Mouse (Mus musculus) heart, postnatal 4 days (tissue): ENCODE results near the gene Zbtb7b. TPM values are rescaled to one million over a fixed set of nuclear protein-coding genes. Genes with fewer than 3 reads are reported as not detected.

ENCODE experiments used
- DNase-seq: peaks from one replicate; pipeline ENCODE4 v3.0.0; 2021
- total RNA-seq, 2 experiments: library from RNA; stranded (reverse); gene quantifications; 2 replicates each; pipeline ENCODE4 v1.2.3; 2021

The Zbtb7b gene
- total RNA-seq, 2 experiments from 2014 or later, result 13.8 to 15.1 TPM

DNA sequence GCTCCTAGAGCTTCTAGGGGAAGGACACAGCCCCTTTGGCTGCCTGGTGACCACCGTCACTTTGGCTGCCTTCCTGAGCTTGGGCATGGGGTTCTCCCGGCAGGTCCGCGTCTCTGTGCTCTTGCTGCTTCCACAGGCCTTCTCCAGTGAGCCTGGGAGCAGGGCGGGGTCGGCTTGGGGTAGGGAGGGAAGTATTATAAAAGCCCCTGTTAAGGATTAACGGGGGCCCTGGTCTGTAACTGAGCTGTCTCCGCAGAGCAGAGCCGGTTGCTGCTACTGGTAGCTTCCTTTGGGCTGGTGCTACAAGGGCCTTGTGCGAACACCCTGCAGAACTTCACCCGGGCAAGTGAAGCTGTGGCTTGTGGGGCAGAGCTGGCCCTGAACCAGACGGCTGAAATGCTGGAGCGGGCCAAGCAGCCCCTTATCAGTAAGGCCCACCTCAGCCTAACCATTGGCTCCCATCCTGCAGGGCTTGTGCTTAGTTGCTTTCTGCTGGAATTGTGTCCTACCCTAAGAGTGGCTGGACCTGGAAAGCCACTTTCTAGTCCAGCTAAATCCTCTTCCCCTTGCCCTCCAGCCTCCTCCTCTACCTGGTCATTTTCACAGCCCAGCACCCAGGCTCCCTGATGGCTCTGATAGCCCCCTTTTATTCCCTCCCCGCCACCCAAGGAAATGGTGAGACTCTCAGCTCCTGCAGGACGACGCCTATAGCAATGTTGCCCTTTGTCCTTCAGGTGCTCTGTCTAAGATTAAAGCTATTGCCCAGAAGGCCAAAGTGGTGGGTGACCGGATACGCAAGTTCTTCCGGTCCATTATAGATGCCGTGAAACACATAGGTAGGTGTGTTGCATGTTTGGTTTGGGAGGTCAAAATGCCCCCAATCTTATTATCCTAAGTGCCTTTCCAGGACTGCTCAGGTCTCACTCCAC lies 28.8 kb downstream of the Zbtb7b start:
- DNase-seq, result peak; percentile 55

DNA sequence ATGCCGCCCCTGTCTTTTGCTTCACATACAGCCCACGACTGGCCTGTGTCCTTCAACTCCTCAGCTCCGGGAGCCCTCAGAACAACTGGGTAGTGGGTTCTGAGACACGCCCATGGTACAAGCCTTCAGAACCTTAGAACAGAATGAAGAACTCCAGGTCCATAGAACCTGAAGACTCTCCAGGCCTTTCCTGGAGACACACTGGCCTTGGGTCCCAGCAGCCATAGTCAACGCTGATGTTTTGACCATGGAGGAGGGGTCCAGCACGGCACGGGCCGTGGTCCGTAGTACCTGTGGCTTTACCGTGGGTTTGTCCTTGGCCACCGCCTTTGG lies 29.5 kb downstream of the Zbtb7b start, which contains the start of gene Dcst1:
Dcst1 (minus strand) TSS at position 101 of the 333 bp plus-strand sequence.
- no peak for DNase-seq

DNA sequence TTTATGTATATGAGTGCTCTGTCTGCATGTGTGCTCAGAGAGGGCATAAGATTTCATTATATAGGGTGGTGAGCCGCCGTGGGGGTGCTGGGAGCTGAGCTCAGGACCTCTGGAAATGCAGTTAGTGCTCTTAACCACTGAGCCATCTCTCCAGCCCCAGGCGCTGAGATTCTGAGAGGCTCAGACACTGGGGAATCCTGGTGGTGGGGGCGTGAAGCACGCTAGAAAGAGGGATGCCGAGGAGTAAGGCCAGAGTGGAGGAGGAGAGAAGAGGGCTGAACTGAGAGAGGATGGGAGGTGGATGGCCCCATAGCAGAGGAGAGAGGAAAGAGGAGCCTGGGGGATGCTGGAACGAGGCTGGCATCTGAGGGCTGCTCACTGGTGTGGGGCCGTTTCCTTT lies 29.9 kb downstream of the Zbtb7b start:
- DNase-seq, result no peak

DNA sequence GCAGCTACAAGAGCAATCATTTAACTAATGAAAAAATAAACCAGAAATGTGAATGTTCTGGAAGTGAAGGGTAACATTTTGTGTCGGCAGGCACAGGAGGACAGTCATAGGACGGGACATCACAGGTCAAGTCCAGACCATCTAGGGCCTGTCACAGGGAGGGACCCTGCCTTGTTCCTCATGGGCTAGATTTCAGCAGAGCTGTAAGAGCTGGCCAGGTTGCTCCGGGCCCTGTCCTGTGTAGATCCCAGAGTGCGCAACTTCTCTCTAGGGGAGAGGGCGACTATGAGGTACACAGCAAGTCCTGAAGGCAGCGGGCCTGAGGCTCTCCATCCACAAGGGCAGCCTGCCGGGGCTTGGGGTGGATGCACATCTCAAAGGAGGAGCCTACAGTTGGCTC lies 32.9 kb downstream of the Zbtb7b start, which contains the start of gene Dcst2:
Dcst2 (plus strand) TSS at position 301 of the 400 bp plus-strand sequence.
- DNase-seq, result no peak

DNA sequence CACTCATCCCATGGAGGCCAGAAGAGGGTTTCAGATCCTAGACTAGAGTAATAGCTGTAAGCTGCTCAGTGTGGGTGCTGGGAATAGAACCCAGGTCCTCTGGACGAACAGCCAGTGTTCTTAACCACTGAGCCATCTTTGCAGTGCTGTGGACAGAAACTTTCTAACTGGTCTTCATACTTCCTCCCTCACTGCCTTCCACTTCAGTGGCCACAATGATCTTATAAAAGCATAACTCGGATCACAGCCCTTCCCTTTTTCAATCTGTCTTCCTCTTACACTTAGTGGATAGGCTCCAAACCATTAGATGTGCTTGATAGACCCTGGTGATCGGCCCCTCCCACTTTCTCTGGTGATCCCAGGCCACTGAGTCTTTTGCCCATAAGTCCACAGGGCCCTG lies 34.3 kb downstream of the Zbtb7b start:
- DNase-seq, result no peak

DNA sequence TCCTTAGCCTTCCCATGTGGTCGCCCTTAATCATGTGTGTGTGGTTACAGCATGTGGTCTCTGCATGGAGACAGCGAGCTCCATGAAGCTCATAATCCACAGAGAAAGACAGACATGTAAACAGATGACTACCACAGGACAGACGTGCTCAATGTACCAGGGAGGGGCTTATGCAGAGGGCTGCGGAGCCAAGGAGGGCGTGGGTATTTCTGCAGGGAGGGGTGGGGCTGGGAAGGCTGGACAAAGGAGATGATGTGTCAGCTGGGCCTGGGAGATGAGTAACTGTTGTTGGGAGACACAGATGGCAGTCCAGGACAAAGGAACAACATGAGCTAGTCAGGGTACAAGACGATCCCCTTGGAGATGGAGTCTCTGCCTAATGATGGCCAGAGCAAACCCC lies 34.9 kb downstream of the Zbtb7b start:
- peak; percentile 5 for DNase-seq

DNA sequence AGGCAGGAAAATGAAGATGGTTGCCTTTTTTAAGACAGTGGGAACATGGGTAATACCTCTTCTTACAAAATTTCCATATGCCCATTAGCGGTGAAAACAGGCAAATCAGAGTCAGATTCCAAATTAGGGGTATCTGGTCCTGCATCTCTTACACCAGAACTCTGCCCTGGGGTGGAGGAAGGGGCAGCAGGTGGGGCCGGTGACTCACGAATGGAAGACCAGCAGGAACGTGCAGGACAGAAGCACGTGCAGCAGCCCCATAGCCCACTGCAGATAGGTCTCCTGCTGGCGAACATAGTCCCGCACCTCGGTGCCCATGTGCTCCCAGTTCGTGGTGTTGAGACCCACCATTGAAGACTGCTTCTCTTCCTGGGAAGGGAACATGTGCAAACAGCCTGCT lies 38.5 kb downstream of the Zbtb7b start:
- no peak for DNase-seq

DNA sequence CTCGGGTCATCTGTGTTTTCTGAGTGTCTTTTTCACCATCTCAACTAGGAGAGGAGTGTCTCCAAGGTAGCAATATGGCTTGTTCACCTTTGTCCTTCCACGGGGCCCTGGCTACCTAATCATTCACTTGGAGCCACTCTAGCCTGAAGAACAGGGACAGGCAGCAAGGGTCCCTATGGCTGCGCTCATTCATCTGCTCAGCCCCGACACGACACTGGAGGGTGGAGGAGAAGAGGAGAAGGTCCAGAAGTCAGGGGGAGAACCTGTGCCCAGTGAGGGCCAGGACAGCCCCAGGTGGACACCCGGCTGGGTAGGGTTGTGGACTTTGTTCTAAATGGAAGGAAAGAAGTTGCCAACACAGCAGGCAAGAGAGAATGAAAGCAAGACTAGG lies 39.1 kb downstream of the Zbtb7b start:
- no peak for DNase-seq

DNA sequence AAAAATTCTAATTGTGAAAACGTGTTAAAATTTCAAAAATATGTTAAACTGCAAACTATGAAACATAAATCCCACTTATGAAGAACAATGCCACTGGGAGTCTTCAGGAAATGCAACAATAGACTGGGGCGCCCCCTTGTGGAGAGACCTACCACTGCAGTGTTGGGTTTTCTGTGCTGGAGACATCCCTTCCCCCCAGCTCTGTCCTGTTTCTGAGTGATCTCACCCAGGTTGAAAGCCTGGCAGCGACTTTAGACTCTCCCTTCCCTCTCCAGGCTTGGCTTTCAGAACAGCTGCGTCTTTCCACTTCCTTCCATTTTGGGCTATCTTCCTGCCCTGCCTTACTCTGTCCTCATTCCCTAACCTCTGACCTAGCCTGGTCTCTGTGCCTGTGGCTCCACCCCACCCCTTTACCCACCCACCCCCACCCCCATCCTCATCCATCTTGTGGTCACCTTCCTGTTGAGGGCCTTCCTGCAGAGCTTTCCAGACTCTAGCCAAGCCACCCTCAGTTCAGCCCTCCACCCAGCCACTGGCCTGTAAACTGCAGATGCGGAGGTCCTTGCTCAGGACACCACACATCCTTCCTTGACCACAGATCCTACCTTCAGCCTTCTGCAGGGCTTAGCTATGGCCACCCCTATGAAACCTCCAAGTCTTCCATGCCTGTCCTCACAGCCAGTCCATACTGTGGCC lies 39.6 kb downstream of the Zbtb7b start:
- DNase-seq, result peak; percentile 94

DNA sequence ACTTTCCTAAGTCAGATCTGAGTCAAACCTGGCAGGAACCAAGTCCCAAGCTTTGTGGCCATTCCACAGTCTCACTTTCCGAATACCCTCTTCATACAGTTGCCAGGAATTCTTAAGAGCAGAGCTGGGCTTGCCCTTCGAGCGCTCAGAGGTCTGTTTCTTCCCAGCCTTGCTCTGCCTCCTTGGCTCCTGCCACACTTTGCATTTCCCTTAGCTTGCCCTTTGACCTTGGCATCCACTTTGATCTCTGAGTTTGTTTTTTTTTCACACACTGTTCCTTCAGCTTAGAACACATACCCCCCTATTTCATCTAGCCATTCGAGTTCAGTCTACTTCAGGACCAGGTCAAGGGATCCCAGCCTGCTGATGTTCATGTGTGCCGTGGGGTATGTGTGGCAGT lies 43.3 kb downstream of the Zbtb7b start:
- DNase-seq, result no peak

DNA sequence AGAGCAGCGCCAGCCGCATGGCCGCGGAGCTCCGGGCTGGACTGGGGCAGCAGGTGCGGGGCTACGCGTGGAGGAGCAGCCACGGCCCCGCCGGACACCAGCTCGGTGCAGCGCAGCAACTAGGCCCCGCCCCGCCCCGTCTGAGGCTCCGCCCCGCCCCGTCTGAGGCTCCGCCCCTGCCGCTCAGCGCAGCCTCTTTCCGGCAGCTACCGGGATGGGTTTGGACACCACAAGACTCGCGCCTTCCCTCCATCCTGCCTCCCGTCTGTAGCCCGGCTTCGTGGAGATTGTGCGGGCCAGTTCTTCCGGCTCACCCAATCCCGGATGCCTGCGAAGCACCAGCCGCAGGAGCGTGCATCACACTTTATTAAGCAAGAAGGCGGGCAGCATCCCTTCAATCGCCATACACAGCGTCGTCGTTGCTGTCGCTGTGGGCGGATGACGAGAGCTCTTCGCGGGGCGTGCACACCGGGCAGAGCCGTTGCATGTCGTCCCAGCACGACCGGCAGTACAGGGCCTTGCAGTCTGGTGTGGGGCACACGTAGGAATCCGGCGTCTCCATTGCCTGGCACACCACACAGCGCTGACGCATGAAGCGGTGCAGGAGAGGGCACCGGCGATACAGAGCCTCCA lies 44.6 kb downstream of the Zbtb7b start, which contains the start of gene Adam15:
Adam15 (minus strand) TSS at position 128 of the 633 bp plus-strand sequence.
- DNase-seq, result peak; percentile 94

DNA sequence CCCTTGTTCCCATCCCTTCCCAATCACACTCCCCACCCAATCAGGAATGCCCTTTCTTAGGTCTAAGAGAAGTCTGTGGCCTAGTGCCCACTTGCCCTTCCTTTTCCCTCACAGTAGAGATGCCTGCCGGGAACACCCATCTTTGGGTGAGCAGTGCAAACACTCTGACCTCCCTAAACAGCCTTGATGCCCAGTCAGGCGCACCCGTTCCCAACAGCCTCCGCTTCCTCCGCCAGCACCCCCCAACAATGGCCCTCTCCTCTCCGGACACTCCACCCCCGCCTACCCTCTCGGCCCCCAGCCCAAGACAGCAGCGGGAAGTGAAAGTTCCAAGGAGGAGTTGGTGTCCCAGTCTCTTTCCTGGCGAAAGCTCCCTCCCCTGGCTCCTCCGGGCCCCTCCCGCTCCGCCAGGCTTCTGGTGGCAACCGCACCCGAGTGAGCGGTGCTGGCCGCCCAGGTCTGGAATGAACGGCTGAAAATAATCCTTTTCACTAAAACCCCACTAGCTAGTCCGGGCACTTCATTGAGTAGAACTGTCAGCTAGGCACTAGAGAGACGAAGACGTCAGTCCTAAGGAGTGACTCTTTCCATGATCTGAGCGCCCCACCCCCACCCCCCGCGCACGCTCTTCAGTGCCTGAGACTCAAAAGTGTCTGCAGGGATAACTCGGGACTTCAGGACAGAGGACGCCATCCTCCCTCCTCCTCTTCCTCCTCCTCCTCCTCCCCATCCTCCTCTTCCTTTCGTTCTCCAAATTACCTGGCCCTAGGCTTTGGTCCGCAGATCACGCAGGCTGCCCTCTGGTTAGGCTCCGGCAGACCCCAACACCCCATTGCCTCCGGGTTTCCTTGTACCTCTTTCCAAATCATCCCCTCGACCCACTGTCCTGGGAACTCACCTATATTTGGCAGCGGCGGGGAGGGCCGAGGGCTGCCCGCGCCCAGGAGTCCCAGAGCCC lies 45.4 kb downstream of the Zbtb7b start:
- peak; percentile 68 for DNase-seq

DNA sequence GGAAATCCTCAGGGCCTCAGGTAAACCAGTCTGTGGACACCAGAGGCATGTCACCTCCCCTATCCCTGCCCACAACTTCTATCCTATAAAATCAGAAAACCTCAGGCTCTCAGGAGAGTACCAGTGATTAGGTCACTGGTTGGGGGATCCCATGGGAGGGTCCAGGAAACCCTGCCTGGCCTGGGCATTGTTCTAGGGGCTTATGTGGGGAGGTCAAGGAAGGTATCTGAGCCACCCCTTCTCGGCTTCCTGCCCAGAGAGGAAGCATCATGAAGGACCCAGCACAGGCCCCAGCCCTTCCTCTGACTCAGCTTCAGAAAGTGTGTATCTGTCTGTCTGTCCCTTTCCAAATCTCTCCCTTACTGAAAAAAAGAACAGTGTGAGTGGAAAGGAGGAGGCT lies 46.7 kb downstream of the Zbtb7b start:
- peak; percentile 61 for DNase-seq

DNA sequence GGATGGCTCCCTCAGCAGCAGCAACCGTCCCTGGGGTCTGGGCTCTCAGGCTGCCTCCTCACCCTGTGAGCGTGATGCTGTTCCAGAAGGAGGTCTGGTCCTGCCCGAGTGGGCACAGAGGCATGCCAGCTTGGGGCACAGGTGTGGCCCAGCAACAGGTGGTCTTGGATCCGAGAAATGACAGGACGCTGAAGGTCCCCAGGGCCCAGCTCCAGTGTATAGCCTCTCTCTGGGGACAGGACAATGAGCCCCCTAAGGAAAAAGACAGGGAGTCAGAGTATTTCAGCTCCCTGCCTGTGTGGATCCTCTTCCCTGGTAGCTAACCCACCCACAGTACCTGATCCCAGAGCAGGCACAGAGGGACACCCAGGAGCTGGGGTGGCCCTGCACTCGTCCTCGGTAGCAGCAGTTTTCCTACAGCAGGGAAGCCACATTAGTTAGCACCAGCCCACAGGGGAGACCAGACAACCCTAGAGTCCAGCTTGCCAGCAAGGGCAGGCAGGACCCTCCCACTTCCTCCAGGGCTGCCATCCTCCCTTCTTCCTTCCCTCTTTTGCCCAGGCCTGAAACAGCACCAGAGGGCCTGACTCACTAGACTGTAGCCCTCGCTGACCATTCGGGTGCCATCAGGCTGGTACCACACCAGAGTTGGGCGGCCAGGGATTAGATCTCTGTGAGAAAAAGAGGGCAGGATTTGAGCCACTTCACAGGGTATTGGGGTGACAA lies 47.6 kb downstream of the Zbtb7b start:
- peak; percentile 19 for DNase-seq

DNA sequence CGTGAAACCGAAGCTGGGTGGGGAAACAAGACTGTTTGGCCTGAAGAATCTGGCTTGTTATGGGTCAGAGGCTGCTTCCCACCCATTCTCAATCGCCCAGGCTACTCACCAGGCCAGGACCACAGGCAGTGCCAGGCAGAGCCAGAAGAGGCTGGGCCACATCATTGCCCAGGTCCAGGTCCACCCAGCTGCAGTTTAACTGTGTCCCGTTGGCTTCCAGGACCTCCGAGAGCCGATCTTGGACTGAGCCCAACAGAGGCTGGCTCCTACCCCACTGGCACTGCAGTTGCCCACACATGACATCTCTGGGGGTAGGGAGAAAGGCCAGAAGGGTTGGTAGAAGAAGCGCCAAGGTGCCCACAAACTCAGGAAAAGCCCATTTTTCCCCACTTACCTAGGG lies 51.3 kb downstream of the Zbtb7b start:
- peak; percentile 15 for DNase-seq

DNA sequence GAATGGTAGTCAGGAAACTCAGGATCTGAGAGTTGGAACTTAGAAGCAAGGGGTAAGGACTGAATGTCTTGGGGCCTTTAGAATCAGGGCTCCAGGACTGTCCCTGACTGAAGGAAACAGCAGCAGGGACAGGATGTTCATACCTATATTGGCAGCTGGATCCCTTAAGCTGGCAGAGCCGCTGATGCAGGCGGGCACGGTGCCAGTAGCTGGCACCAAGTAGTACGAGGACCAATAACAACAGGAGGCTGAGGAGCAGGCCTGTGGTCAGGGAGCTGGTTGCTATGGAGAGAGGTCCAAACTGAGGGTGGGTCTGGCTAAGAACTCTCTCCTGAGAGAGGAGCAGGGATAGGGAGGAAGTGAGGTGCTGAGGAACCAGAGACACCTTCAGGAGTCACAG lies 52.8 kb downstream of the Zbtb7b start:
- DNase-seq, result no peak

DNA sequence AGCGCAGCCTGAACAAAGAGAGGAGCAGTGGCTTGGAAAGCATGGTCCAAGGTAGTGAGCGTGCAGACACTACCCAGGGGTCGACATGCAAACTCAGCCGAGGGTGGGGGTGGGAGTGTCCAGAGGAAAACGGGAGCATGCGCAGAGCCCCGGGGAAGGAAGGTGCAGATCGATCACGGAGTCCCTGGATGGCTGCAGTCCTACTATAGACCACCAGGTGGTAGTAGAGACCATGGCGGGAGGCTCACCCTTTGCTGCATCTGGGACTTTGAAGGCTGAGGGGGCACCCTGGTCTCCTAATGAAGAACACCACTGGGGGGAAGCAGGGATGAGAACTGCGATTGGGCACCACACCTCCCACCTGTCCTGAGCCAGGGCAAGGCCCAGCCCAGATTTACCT lies 54.1 kb downstream of the Zbtb7b start:
- DNase-seq, result peak; percentile 87

DNA sequence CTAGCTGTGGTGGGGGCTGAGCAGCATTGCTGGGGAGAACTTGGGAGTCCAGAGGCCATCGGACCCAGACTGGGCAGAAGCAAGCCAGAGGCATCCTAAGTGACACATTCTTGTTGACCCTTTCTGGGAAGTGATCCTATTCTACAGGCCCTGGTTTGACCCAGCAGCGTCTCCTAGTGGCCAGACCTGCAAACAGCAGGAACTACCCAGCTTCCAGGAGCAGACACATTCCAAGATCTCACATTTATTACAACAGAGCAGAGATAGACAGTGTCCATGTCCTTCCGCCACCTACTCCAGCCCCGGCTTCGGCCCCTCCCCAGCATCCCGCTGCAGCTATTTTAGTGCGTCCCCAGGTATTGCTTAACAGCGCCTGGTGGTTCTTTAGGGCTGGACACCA lies 55.2 kb downstream of the Zbtb7b start:
- peak; percentile 84 for DNase-seq

DNA sequence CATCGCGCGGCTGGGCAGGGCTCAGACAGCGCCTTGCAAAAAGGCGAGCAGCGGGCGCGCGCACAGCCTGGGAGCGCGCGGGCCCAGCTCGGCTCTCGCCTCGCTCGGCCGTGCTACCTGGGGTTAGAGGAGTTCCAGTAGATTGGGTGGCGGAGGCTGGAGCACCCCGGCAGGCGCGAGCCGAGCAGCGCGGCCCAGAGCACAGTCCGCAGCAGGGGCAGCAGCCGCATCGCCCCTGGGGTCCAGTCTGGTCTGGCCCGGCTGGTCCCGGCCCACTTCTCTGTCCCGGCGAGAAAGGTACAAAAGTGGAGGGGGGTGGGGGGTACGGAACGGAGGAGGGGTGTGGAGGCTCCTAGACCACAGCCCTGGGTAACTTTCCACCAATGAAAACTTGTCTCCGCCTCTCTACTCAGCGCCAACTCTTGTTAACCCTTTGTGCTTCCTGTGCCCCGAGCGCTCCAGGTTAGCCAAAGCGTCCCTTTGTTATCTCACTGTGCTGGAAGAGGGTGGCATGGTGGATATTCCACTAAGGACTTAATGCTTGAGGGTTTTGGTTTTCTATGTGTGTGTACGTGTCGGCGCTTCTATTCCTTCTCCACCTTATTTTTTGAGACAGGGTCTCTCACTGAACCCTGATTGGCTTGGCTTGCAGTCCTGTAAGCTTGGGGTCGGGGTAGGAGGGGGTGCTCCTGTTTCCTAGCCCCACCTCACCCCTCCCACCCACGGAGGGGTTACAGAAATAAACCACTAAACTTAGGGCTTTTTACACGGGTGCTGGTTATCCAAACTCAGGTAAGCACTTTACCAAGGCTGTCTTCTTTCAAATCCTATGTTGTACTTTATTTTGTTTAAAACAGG lies 56.6 kb downstream of the Zbtb7b start, which contains the start of gene Efna4:
Efna4 (minus strand) TSS at position 308 of the 858 bp plus-strand sequence.
- peak; percentile 61 for DNase-seq

DNA sequence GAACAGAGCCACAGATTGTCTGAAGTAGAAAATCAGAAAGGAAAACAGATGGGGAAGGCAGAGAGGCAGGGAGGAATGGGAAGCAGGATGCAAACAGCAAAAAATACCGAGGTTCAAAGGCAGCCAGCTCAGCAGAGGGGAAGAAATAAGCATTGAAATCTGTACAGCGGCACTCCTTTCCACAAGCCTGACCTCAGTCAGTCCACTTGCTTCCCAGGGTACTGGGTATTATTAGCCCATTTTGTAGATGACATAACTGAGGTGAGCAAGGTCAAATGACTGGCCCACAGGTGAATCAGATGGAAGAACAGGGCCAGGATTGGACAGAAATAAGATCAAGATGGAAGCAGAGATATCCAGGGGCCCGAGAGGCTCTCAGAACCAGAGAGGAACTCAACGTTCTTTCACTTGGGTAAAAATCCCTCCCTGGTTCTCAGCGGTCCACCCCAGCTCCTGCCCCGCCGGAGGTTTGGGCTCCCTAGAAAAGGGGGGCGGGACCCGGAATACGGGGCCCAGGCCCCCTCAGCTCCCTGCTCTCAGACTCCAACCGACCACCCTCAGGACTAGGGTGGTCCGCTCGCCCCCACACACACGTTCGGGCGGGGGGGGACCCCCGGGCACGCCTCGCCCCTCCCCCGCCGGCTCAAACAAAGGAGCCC lies 57.4 kb downstream of the Zbtb7b start:
- no peak for DNase-seq
